8 mouse cellular contexts compared by ENCODE assay signal in genomic region chr12:28750876-28751275, GRCm38 (mm10). TPM values are rescaled to one million over a fixed set of nuclear protein-coding genes. Genes with fewer than 3 reads are reported as not detected.
DNase-seq lines count a peak whose midpoint lies in the region; ATAC-seq and TF ChIP-seq lines count a peak whose summit lies in the region.

No protein-coding gene starts in this region.

- H3K9ac ChIP-seq in intestine, postnatal 0 days (ENCODE audit: low read depth, low read length) = no peak overlapping the region
- H3K9ac ChIP-seq in intestine, embryonic 15.5 days = no peak overlapping the region
- H3K9ac ChIP-seq in heart, embryonic 15.5 days = no peak overlapping the region
- no peak overlapping the region for H3K9ac ChIP-seq in midbrain, embryonic 11.5 days (ENCODE audit: low read length)

- peak; percentile 77 for DNase-seq in midbrain, embryonic 11.5 days (ENCODE audit: low spot score, missing footprints)
- no peak for DNase-seq in adrenal gland, adult 2 months
- no peak for DNase-seq in layer of hippocampus, adult 8-10 months (ENCODE audit: low spot score in 2 of 2)
- DNase-seq in kidney, postnatal 25 days = no peak

- 98% methylated on average over 5 of the region's 5 CpGs for WGBS in intestine, postnatal 0 days
- 93% methylated on average over 5 of the region's 5 CpGs for whole genome bisulfite sequencing in intestine, embryonic 15.5 days
- 96% methylated on average over 5 of the region's 5 CpGs for WGBS in heart, embryonic 15.5 days
- WGBS in midbrain, embryonic 11.5 days = 94% methylated on average over 5 of the region's 5 CpGs

- TF ChIP-seq POLR2A in bone marrow macrophage, adult 2 months (IDR thresholded peaks at IDR 0.05; ENCODE audit: borderline replicate concordance, low read depth, low read length) = no peak

- H3K27me3 ChIP-seq in intestine, postnatal 0 days (replicated peaks; ENCODE audit: control insufficient read depth, insufficient read depth, low read length) = no peaks in the 10 kb centered on the region
- H3K27me3 ChIP-seq in intestine, embryonic 15.5 days (replicated peaks) = no peaks in the 10 kb centered on the region
- H3K27me3 ChIP-seq in heart, embryonic 15.5 days = no peaks in the 10 kb centered on the region
- H3K27me3 ChIP-seq in midbrain, embryonic 11.5 days (ENCODE audit: control insufficient read depth, insufficient read depth, low read length) = no peaks in the 10 kb centered on the region

- H3K4me3 ChIP-seq in intestine, postnatal 0 days (ENCODE audit: low read depth, low read length) = peak overlapping the region; percentile 84; the same call in 1 of the 2 replicates
- no peak overlapping the region for H3K4me3 ChIP-seq in intestine, embryonic 15.5 days (replicated peaks)
- H3K4me3 ChIP-seq in bone marrow macrophage, adult 2 months (ENCODE audit: insufficient read depth, low read length) = peak overlapping the region; percentile 52
- H3K4me3 ChIP-seq in heart, embryonic 15.5 days = peak overlapping the region; percentile 70
- H3K4me3 ChIP-seq in midbrain, embryonic 11.5 days (ENCODE audit: low read depth, low read length) = no peak overlapping the region

- no peak for ATAC-seq in intestine, postnatal 0 days
- ATAC-seq in intestine, embryonic 15.5 days = no peak
- ATAC-seq in heart, embryonic 15.5 days (replicated peaks; ENCODE audit: insufficient number of reproducible peaks, insufficient read depth, low FRiP score, low read depth) = no peak
- ATAC-seq in midbrain, embryonic 11.5 days (ENCODE audit: low FRiP score) = no peak

- 0 out of 2 replicates have a peak overlapping the region, but pooled peaks have one; percentile 60 for H3K27ac ChIP-seq in intestine, postnatal 0 days (ENCODE audit: low read depth, low read length)
- H3K27ac ChIP-seq in intestine, embryonic 15.5 days = no peak overlapping the region
- 0 out of 2 replicates have a peak overlapping the region, but pooled peaks have one; percentile 35 for H3K27ac ChIP-seq in bone marrow macrophage, adult 2 months (ENCODE audit: insufficient read depth, low read depth, low read length)
- peak overlapping the region; percentile 77 for H3K27ac ChIP-seq in heart, embryonic 15.5 days
- no peak overlapping the region for H3K27ac ChIP-seq in midbrain, embryonic 11.5 days (ENCODE audit: low read depth, low read length)

- H3K4me1 ChIP-seq in intestine, postnatal 0 days (replicated peaks; ENCODE audit: control insufficient read depth, insufficient read depth, low read length) = peaks cover 10% of the 10 kb centered on the region; the same call in 1 of the 2 replicates
- H3K4me1 ChIP-seq in intestine, embryonic 15.5 days (replicated peaks) = peaks cover 5% of the 10 kb centered on the region; the same call in 1 of the 2 replicates
- H3K4me1 ChIP-seq in bone marrow macrophage, adult 2 months (ENCODE audit: control insufficient read depth, insufficient read depth, low read length) = peaks cover 13% of the 10 kb centered on the region
- peaks cover 32% of the 10 kb centered on the region for H3K4me1 ChIP-seq in heart, embryonic 15.5 days (replicated peaks)
- peaks cover 18% of the 10 kb centered on the region for H3K4me1 ChIP-seq in midbrain, embryonic 11.5 days (ENCODE audit: control insufficient read depth, insufficient read depth, low read length)

- no peak for TF ChIP-seq CTCF in intestine, postnatal 0 days (IDR thresholded peaks at IDR 0.05; ENCODE audit: low read depth)
- no peak for TF ChIP-seq CTCF in bone marrow macrophage, adult 2 months (IDR thresholded peaks at IDR 0.05; ENCODE audit: low read depth, low read length)

- no peaks in the 10 kb centered on the region for H3K9me3 ChIP-seq in intestine, postnatal 0 days (ENCODE audit: control insufficient read depth)
- no peaks in the 10 kb centered on the region for H3K9me3 ChIP-seq in intestine, embryonic 15.5 days
- no peaks in the 10 kb centered on the region for H3K9me3 ChIP-seq in heart, embryonic 15.5 days (replicated peaks)
- no peaks in the 10 kb centered on the region for H3K9me3 ChIP-seq in midbrain, embryonic 11.5 days (ENCODE audit: control insufficient read depth, low read length)

- H3K36me3 ChIP-seq in intestine, postnatal 0 days (ENCODE audit: control insufficient read depth, insufficient read depth) = peaks cover 3% of the 10 kb centered on the region; the same call in 1 of the 2 replicates
- 0 out of 2 replicates have a peak, but pooled peaks cover 5% of the 10 kb centered on the region for H3K36me3 ChIP-seq in intestine, embryonic 15.5 days
- peaks cover 15% of the 10 kb centered on the region; the same call in 1 of the 2 replicates for H3K36me3 ChIP-seq in heart, embryonic 15.5 days
- peaks cover 5% of the 10 kb centered on the region; the same call in 1 of the 2 replicates for H3K36me3 ChIP-seq in midbrain, embryonic 11.5 days (ENCODE audit: control insufficient read depth, insufficient read depth, low read length)

- peak overlapping the region; percentile 97 for H3K4me2 ChIP-seq in intestine, postnatal 0 days (replicated peaks; ENCODE audit: low read depth)
- H3K4me2 ChIP-seq in intestine, embryonic 15.5 days (replicated peaks) = no peak overlapping the region
- peak overlapping the region; percentile 96 for H3K4me2 ChIP-seq in heart, embryonic 15.5 days
- no peak overlapping the region for H3K4me2 ChIP-seq in midbrain, embryonic 11.5 days

RNA-seq across cellular contexts. Expression of gene Trappc12, which starts 0.6 kb away (rescaled TPM):
- polyA plus RNA-seq in intestine, postnatal 0 days (2015; fragmentation: Nextera tagmentation; extraction: Ambion mirVana) = 15.3 and 16.9 TPM in 2 replicates
- 34.6 and 34.9 TPM in 2 replicates for polyA plus RNA-seq in intestine, embryonic 15.5 days (2015; fragmentation: Nextera tagmentation; extraction: Ambion mirVana)
- 22.5 and 24.1 TPM in 2 replicates for polyA plus RNA-seq in bone marrow macrophage, adult 2 months (2012; ENCODE audit: insufficient read depth, insufficient read length, missing spikeins)
- 27.7 and 33.1 TPM in 2 replicates for polyA plus RNA-seq in heart, embryonic 15.5 days (2015; fragmentation: Nextera tagmentation; extraction: Ambion mirVana)
- 35.9 and 37.8 TPM in 2 replicates for polyA plus RNA-seq in midbrain, embryonic 11.5 days (2014; fragmentation: Nextera tagmentation; extraction: Ambion mirVana)
- total RNA-seq in adrenal gland, adult 2 months (2021) = 10 to 100 TPM; 32.7 to 39.2 TPM
- 18.1 and 22.6 TPM in 2 replicates for polyA plus RNA-seq in adrenal gland, adult 2 months (2012; rRNA removed)
- total RNA-seq in layer of hippocampus, adult 8-10 months (2022) = 10 to 100 TPM; 56.4 to 64.8 (median 59.1) TPM

RNA-seq across cellular contexts. Expression of gene Eipr1, which starts 0.7 kb away (rescaled TPM):
- polyA plus RNA-seq in intestine, postnatal 0 days (2015; fragmentation: Nextera tagmentation; extraction: Ambion mirVana) = 23.0 and 23.3 TPM in 2 replicates
- polyA plus RNA-seq in intestine, embryonic 15.5 days (2015; fragmentation: Nextera tagmentation; extraction: Ambion mirVana) = 27.3 and 28.6 TPM in 2 replicates
- 12.9 and 18.3 TPM in 2 replicates for polyA plus RNA-seq in bone marrow macrophage, adult 2 months (2012; ENCODE audit: insufficient read depth, insufficient read length, missing spikeins)
- polyA plus RNA-seq in heart, embryonic 15.5 days (2015; fragmentation: Nextera tagmentation; extraction: Ambion mirVana) = 17.2 and 23.7 TPM in 2 replicates
- 40.4 and 43.0 TPM in 2 replicates for polyA plus RNA-seq in midbrain, embryonic 11.5 days (2014; fragmentation: Nextera tagmentation; extraction: Ambion mirVana)
- 10 to 100 TPM; 21.8 to 23.5 TPM for total RNA-seq in adrenal gland, adult 2 months (2021)
- polyA plus RNA-seq in adrenal gland, adult 2 months (2012; rRNA removed) = 23.1 TPM in 2 replicates
- 10 to 100 TPM; 45.7 to 63.2 (median 54.1) TPM for total RNA-seq in layer of hippocampus, adult 8-10 months (2022)

Comparison
In these comparisons a context has a peak if more than half of its experiments do, and no peak if none do; other contexts are left out.
1. H3K27ac ChIP-seq: peak in intestine, postnatal 0 days (single experiment), bone marrow macrophage, adult 2 months (single experiment) and heart, embryonic 15.5 days (single experiment); none in intestine, embryonic 15.5 days (single experiment) and midbrain, embryonic 11.5 days (single experiment).
2. H3K4me2 ChIP-seq: peak in intestine, postnatal 0 days (single experiment) and heart, embryonic 15.5 days (single experiment); none in intestine, embryonic 15.5 days (single experiment) and midbrain, embryonic 11.5 days (single experiment).
3. H3K4me3 ChIP-seq: peak in intestine, postnatal 0 days (single experiment), bone marrow macrophage, adult 2 months (single experiment) and heart, embryonic 15.5 days (single experiment); none in intestine, embryonic 15.5 days (single experiment) and midbrain, embryonic 11.5 days (single experiment).